Mouse (Mus musculus): Measurements from ENCODE around the gene Opn1mw. TPM values are rescaled to one million over a fixed set of nuclear protein-coding genes. Genes with fewer than 3 reads are reported as not detected.
A peak's percentile ranks its signal among the peaks of the same experiment; 100 is the strongest.
"Not testable (repeated sequence)": the region's sequence is repeated elsewhere in the genome, so short reads cannot be mapped to it uniquely, and the experiment has no call there.

Opn1mw gene
- not detected for total RNA-seq (2021)
- polyA plus RNA-seq (2012; rRNA removed) = not detected in 2 replicates
- long read RNA-seq = 0 reads

- DNase-seq = no peak
These were observed at the start of gene Opn1mw for GRCm38 (mm10) chrX:74127164-74127563. Gene Opn1mw (plus strand): TSS chrX:74127464.

GRCm38 (mm10) chrX:74084276-74084837 lies 42.9 kb upstream of the Opn1mw start:
- DNase-seq = peak; percentile 3

GRCm38 (mm10) chrX:74084946-74085498 lies 42.2 kb upstream of the Opn1mw start:
- DNase-seq = peak; percentile 86

GRCm38 (mm10) chrX:74085601-74086038 lies 41.6 kb upstream of the Opn1mw start:
- peak; percentile 98 for DNase-seq

- DNase-seq = no peak
These were observed 32.1 kb upstream of the Opn1mw start for GRCm38 (mm10) chrX:74095130-74095529.

GRCm38 (mm10) chrX:74103457-74104188 lies 23.6 kb upstream of the Opn1mw start:
- DNase-seq = no peak

- DNase-seq = peak; percentile 9
These were observed 21.3 kb upstream of the Opn1mw start for GRCm38 (mm10) chrX:74105916-74106315.

GRCm38 (mm10) chrX:74108747-74109146 lies 18.5 kb upstream of the Opn1mw start:
- no peak for DNase-seq

GRCm38 (mm10) chrX:74114036-74114435 lies 13.2 kb upstream of the Opn1mw start:
- DNase-seq = no peak

GRCm38 (mm10) chrX:74115511-74115910 lies 11.8 kb upstream of the Opn1mw start:
- peak; percentile 67 for DNase-seq

GRCm38 (mm10) chrX:74124975-74125374 lies 2.3 kb upstream of the Opn1mw start:
- DNase-seq = no peak

GRCm38 (mm10) chrX:74135263-74135662 lies 8.0 kb downstream of the Opn1mw start, which contains the start of gene Mecp2:
Gene Mecp2 (minus strand): TSS chrX:74135363.
- not testable (repeated sequence) for DNase-seq

- no peak for DNase-seq
These were observed 40.5 kb downstream of the Opn1mw start, which contains the start of gene Tex28 for GRCm38 (mm10) chrX:74167738-74168137. Gene Tex28 (minus strand): TSS chrX:74167838.

GRCm38 (mm10) chrX:74176959-74177358 lies 49.7 kb downstream of the Opn1mw start, which contains the start of gene Tktl1:
Gene Tktl1 (plus strand): TSS chrX:74177259.
- no peak for DNase-seq

Other genes starting within 250 kb of the Opn1mw start
- not detected for gene Avpr2, start 235.4 kb upstream of the Opn1mw start, total RNA-seq (2021)
- gene Avpr2, start 235.4 kb upstream of the Opn1mw start, polyA plus RNA-seq (2012; rRNA removed) = not detected in 2 replicates
- gene L1cam, start 231.4 kb upstream of the Opn1mw start, total RNA-seq (2021) = 1 to 10 TPM; 8.6 to 9.7 TPM
- gene L1cam, start 231.4 kb upstream of the Opn1mw start, polyA plus RNA-seq (2012; rRNA removed) = 2.6 and 4.4 TPM in 2 replicates
- gene Arhgap4, start 205.6 kb upstream of the Opn1mw start, total RNA-seq (2021) = 1 to 10 TPM; 3.2 to 4.0 TPM
- gene Arhgap4, start 205.6 kb upstream of the Opn1mw start, polyA plus RNA-seq (2012; rRNA removed) = 9.9 and 11.1 TPM in 2 replicates
- 10 to 100 TPM; 69.6 to 93.8 TPM for gene Naa10, start 205.5 kb upstream of the Opn1mw start, total RNA-seq (2021)
- 53.6 and 56.1 TPM in 2 replicates for gene Naa10, start 205.5 kb upstream of the Opn1mw start, polyA plus RNA-seq (2012; rRNA removed)
- gene Renbp, start 196.6 kb upstream of the Opn1mw start, total RNA-seq (2021) = 10 to 100 TPM; 20.2 to 29.6 TPM
- gene Renbp, start 196.6 kb upstream of the Opn1mw start, polyA plus RNA-seq (2012; rRNA removed) = 3.1 and 4.3 TPM in 2 replicates
- 10 to 100 TPM; 44.2 to 66.4 TPM for gene Hcfc1, start 161.1 kb upstream of the Opn1mw start, total RNA-seq (2021)
- gene Hcfc1, start 161.1 kb upstream of the Opn1mw start, polyA plus RNA-seq (2012; rRNA removed) = 73.8 and 113 TPM in 2 replicates
- gene Irak1, start 103.5 kb upstream of the Opn1mw start, total RNA-seq (2021) = 100 to 1,000 TPM; 113 to 130 TPM
- 586 and 733 TPM in 2 replicates for gene Irak1, start 103.5 kb upstream of the Opn1mw start, polyA plus RNA-seq (2012; rRNA removed)
- 10 to 100 TPM; 31.3 to 34.8 TPM for gene Mecp2, start 7.9 kb downstream of the Opn1mw start, total RNA-seq (2021)
- gene Mecp2, start 7.9 kb downstream of the Opn1mw start, polyA plus RNA-seq (2012; rRNA removed) = 3.7 and 4.7 TPM in 2 replicates
- gene Tex28, start 40.4 kb downstream of the Opn1mw start, total RNA-seq (2021) = not detected
- not detected in 2 replicates for gene Tex28, start 40.4 kb downstream of the Opn1mw start, polyA plus RNA-seq (2012; rRNA removed)
- gene Tktl1, start 49.8 kb downstream of the Opn1mw start, total RNA-seq (2021) = not detected
- gene Tktl1, start 49.8 kb downstream of the Opn1mw start, polyA plus RNA-seq (2012; rRNA removed) = not detected in 2 replicates
- 100 to 1,000 TPM; 120 to 195 TPM for gene Flna, start 122.4 kb downstream of the Opn1mw start, total RNA-seq (2021)
- 134 and 139 TPM in 2 replicates for gene Flna, start 122.4 kb downstream of the Opn1mw start, polyA plus RNA-seq (2012; rRNA removed)
- 100 to 1,000 TPM in 1 of 2 experiments, 10 to 100 TPM in 1; 53.9 to 170 TPM for gene Emd, start 127.2 kb downstream of the Opn1mw start, total RNA-seq (2021)
- 68.7 and 74.1 TPM in 2 replicates for gene Emd, start 127.2 kb downstream of the Opn1mw start, polyA plus RNA-seq (2012; rRNA removed)
- 100 to 1,000 TPM; 220 to 443 TPM for gene Rpl10, start 143.3 kb downstream of the Opn1mw start, total RNA-seq (2021)
- 692 and 707 TPM in 2 replicates for gene Rpl10, start 143.3 kb downstream of the Opn1mw start, polyA plus RNA-seq (2012; rRNA removed)
- 10 to 100 TPM; 56.6 to 74.2 TPM for gene Taz, start 154.4 kb downstream of the Opn1mw start, total RNA-seq (2021)
- gene Taz, start 154.4 kb downstream of the Opn1mw start, polyA plus RNA-seq (2012; rRNA removed) = 126 and 136 TPM in 2 replicates
- gene Dnase1l1, start 154.9 kb downstream of the Opn1mw start, total RNA-seq (2021) = 10 to 100 TPM; 13.1 to 13.5 TPM
- 7.5 and 9.5 TPM in 2 replicates for gene Dnase1l1, start 154.9 kb downstream of the Opn1mw start, polyA plus RNA-seq (2012; rRNA removed)
- 100 to 1,000 TPM; 262 to 281 TPM for gene Atp6ap1, start 169.6 kb downstream of the Opn1mw start, total RNA-seq (2021)
- 358 and 481 TPM in 2 replicates for gene Atp6ap1, start 169.6 kb downstream of the Opn1mw start, polyA plus RNA-seq (2012; rRNA removed)
- 100 to 1,000 TPM; 252 TPM for gene Gdi1, start 177.5 kb downstream of the Opn1mw start, total RNA-seq (2021)
- 160 and 195 TPM in 2 replicates for gene Gdi1, start 177.5 kb downstream of the Opn1mw start, polyA plus RNA-seq (2012; rRNA removed)
- 10 to 100 TPM; 61.5 to 87.6 TPM for gene Fam50a, start 185.6 kb downstream of the Opn1mw start, total RNA-seq (2021)
- 23.8 and 28.3 TPM in 2 replicates for gene Fam50a, start 185.6 kb downstream of the Opn1mw start, polyA plus RNA-seq (2012; rRNA removed)
- 10 to 100 TPM in 1 of 2 experiments, 1 to 10 TPM in 1; 7.2 to 12.0 TPM for gene Plxna3, start 201.6 kb downstream of the Opn1mw start, total RNA-seq (2021)
- 13.5 and 19.9 TPM in 2 replicates for gene Plxna3, start 201.6 kb downstream of the Opn1mw start, polyA plus RNA-seq (2012; rRNA removed)
- gene Lage3, start 226.2 kb downstream of the Opn1mw start, total RNA-seq (2021) = 10 to 100 TPM; 47.4 to 56.2 TPM
- gene Lage3, start 226.2 kb downstream of the Opn1mw start, polyA plus RNA-seq (2012; rRNA removed) = 31.4 and 44.2 TPM in 2 replicates
- 10 to 100 TPM; 64.3 to 67.5 TPM for gene Ubl4a, start 245.8 kb downstream of the Opn1mw start, total RNA-seq (2021)
- gene Ubl4a, start 245.8 kb downstream of the Opn1mw start, polyA plus RNA-seq (2012; rRNA removed) = 31.3 and 37.0 TPM in 2 replicates
- gene Slc10a3, start 245.9 kb downstream of the Opn1mw start, total RNA-seq (2021) = 10 to 100 TPM; 16.9 to 27.8 TPM
- gene Slc10a3, start 245.9 kb downstream of the Opn1mw start, polyA plus RNA-seq (2012; rRNA removed) = 23.1 and 27.3 TPM in 2 replicates

Data from adrenal gland, adult 2 months (tissue).